Mouse (Mus musculus): ENCODE measurements around the gene Tbrg1. TPM values are rescaled to one million over a fixed set of nuclear protein-coding genes. Genes with fewer than 3 reads are reported as not detected.

Tbrg1 gene
- polyA plus RNA-seq (2014; fragmentation: Nextera tagmentation; extraction: Ambion mirVana) = 161 and 166 TPM in 2 replicates

DNA sequence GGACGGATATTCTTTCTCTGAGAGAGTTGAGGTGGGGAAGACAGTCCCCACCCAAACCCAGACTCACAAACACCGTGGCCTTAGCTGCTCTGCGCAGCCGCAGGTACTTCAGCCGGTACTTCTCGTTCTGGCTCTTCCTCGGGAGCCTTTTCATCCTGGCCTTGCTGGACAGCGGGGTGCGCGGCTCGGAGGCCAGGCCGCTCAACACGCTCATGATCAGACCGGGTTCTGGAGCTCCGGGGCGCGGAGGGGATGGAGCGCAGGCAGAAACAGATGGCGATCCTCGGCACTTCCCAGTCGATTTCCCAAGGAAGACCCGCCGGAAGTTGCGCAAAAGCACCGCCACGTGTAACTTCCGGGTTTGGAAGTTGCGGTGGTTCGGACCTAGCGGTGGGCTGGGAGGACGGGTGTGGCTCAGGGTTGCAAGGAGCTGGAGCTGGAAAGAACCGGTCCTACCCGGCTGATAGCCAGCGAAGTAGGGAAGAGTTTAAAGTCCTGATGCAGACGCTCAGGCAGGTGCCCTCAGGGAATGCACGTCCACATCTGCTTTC, at the start of gene Tbrg1:
TSS of gene Tbrg1 (minus strand) at position 382 of the 551 bp plus-strand sequence.
- Histone ChIP-seq H3K27ac (ENCODE audit: low read length) (peak within 1 kb of the TSS; percentile 85), H3K4me2 (replicated peaks; ENCODE audit: low read depth, low read length) (peak within 1 kb of the TSS; percentile 71), H3K9me3 (ENCODE audit: control insufficient read depth, low read depth, low read length) (no peaks in the 10 kb centered on the region), H3K4me1 (ENCODE audit: control insufficient read depth, insufficient read depth, low read length) (peaks cover 5% of the 10 kb centered on the region; the same call in 1 of the 2 replicates), H3K4me3 (ENCODE audit: low read depth, low read length) (peak within 1 kb of the TSS; percentile 68), H3K27me3 (ENCODE audit: control insufficient read depth, insufficient read depth, low read length) (no peaks in the 10 kb centered on the region), H3K36me3 (ENCODE audit: control insufficient read depth, insufficient read depth, low read length) (peaks cover 23% of the 10 kb centered on the region), H3K9ac (replicated peaks; ENCODE audit: low read depth, low read length) (peak within 1 kb of the TSS; percentile 71)
- peak; percentile 94 for ATAC-seq (ENCODE audit: insufficient number of reproducible peaks, insufficient read depth, low FRiP score, low read depth)
- under 1% methylated on average over 36 of the region's 36 CpGs for WGBS

DNA sequence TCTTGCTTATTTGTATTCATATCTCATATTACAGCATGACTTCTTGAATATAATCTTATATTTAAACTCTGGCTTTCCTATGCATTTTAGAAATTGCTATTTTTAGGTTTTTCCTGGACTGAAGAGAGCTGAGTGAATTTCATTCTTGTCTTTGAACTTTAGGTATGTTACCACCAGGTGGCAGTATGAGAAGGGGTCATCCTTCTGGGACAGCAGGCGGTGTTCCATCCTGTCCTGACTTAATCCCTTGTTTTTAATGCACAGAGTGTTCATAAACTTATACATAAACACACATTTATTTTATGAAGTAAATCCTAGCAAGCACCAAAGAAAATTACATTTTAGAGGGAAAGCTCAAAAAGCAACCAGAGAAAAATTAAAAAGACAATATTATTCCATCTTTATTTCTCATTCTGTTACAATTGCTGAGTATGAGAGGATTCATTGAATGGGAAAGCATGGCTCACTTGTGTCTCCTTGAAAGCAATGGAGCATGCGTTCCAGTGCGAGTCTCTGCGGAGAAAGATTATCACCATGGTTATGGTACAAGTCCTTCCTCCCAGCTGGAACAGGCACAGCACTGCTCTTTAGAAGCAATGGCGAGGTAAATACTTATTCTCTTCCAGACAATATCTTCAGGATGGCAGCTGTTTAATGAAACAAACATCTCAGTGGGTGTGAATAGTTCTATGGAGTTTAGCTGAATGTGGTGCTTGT, 33.0 kb upstream of the Tbrg1 start:
- Histone ChIP-seq H3K4me2 (replicated peaks; ENCODE audit: low read depth, low read length) (no peak overlapping the region), H3K4me3 (ENCODE audit: low read depth, low read length) (no peak overlapping the region), H3K9ac (replicated peaks; ENCODE audit: low read depth, low read length) (no peak overlapping the region), H3K36me3 (ENCODE audit: control insufficient read depth, insufficient read depth, low read length) (no peaks in the 10 kb centered on the region), H3K27me3 (ENCODE audit: control insufficient read depth, insufficient read depth, low read length) (no peaks in the 10 kb centered on the region), H3K27ac (ENCODE audit: low read length) (no peak overlapping the region), H3K9me3 (ENCODE audit: control insufficient read depth, low read depth, low read length) (no peaks in the 10 kb centered on the region), H3K4me1 (ENCODE audit: control insufficient read depth, insufficient read depth, low read length) (no peaks in the 10 kb centered on the region)
- ATAC-seq (ENCODE audit: insufficient number of reproducible peaks, insufficient read depth, low FRiP score, low read depth) = no peak
- WGBS = 66% methylated on average over 5 of the region's 5 CpGs

DNA sequence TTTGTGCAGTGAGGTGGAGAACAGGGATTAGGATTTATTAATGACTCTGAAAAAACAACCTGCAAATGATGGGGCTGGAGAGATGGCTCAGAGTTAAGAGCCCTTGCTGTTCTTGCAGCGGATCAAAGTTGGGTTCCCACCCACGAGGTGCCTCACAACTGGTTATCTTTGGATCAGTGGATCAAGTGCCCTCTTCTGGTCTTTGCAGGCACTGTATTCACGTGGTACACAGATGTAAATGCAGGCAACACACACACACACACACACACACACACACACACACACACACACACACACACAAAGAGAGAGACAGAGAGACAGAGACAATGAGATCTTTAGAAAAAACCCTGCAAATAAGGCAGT, 30.8 kb upstream of the Tbrg1 start:
- no peak overlapping the region for H3K4me2 ChIP-seq (replicated peaks; ENCODE audit: low read depth, low read length)
- H3K27me3 ChIP-seq (ENCODE audit: control insufficient read depth, insufficient read depth, low read length) = no peaks in the 10 kb centered on the region
- H3K9me3 ChIP-seq (ENCODE audit: control insufficient read depth, low read depth, low read length) = no peaks in the 10 kb centered on the region
- H3K9ac ChIP-seq (replicated peaks; ENCODE audit: low read depth, low read length) = no peak overlapping the region
- H3K4me1 ChIP-seq (ENCODE audit: control insufficient read depth, insufficient read depth, low read length) = no peaks in the 10 kb centered on the region
- no peak for ATAC-seq (ENCODE audit: insufficient number of reproducible peaks, insufficient read depth, low FRiP score, low read depth)
- no peak overlapping the region for H3K4me3 ChIP-seq (ENCODE audit: low read depth, low read length)
- no peak overlapping the region for H3K27ac ChIP-seq (ENCODE audit: low read length)
- WGBS = 38% methylated on average over 3 of the region's 3 CpGs
- no peaks in the 10 kb centered on the region for H3K36me3 ChIP-seq (ENCODE audit: control insufficient read depth, insufficient read depth, low read length)

DNA sequence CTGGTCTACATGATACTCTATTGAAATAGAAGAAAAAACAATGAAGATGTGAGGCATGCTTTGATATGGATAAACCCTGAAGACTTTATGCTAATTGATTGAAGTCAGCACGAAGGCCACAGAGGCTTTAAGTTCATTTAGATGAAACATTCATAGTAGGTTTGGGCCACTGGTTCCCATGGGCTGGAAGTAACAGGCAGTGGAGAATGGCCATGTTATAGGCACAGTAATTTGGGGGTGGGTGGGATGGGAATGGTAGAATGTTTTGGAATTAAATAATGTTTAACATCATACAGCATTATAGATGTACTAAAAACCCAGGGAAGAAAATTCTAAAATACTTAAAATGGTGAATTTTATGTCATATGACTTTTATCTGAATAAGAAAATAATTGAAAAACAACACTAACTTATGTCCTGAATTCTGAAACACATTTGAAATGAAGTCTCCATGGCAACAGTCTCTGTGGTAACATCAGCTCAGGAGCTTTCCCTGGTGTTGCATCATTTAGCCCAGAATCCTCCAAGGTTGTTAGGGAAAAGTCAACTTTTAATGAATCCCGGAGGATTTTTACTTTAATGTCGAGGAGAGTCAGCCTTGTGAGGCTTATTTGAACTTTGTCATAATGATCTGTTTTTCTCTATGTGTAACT, 30.3 kb upstream of the Tbrg1 start:
- Histone ChIP-seq H3K4me3 (ENCODE audit: low read depth, low read length) (no peak overlapping the region), H3K9ac (replicated peaks; ENCODE audit: low read depth, low read length) (no peak overlapping the region), H3K4me1 (ENCODE audit: control insufficient read depth, insufficient read depth, low read length) (no peaks in the 10 kb centered on the region), H3K36me3 (ENCODE audit: control insufficient read depth, insufficient read depth, low read length) (no peaks in the 10 kb centered on the region), H3K27me3 (ENCODE audit: control insufficient read depth, insufficient read depth, low read length) (no peaks in the 10 kb centered on the region), H3K4me2 (replicated peaks; ENCODE audit: low read depth, low read length) (no peak overlapping the region), H3K27ac (ENCODE audit: low read length) (no peak overlapping the region), H3K9me3 (ENCODE audit: control insufficient read depth, low read depth, low read length) (no peaks in the 10 kb centered on the region)
- WGBS = 85% methylated on average over 3 of the region's 3 CpGs
- ATAC-seq (ENCODE audit: insufficient number of reproducible peaks, insufficient read depth, low FRiP score, low read depth) = no peak

DNA sequence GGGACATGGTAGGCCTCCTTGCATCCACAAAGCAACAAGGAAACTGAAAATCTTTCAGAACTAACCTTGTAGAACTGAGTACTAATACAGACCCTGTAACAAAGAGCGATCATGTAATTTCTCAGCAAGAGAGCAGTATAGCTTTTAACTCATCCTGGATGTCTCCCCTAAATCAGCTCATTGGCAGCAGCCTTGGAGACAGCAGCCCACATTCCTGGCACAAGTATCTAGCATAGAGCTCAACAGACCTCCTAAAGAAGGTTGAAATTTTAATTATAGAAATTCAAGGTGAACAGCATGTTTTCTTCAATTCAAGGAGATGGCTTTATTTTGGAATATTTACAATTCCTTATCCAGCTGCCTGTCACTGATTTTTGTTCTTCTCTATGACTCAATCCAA, 24.0 kb upstream of the Tbrg1 start:
- H3K27ac ChIP-seq (ENCODE audit: low read length) = no peak overlapping the region
- no peak for ATAC-seq (ENCODE audit: insufficient number of reproducible peaks, insufficient read depth, low FRiP score, low read depth)
- H3K4me1 ChIP-seq (ENCODE audit: control insufficient read depth, insufficient read depth, low read length) = no peaks in the 10 kb centered on the region
- 78% methylated on average over 1 of the region's 1 CpGs for WGBS
- no peak overlapping the region for H3K4me2 ChIP-seq (replicated peaks; ENCODE audit: low read depth, low read length)
- H3K9ac ChIP-seq (replicated peaks; ENCODE audit: low read depth, low read length) = no peak overlapping the region
- H3K27me3 ChIP-seq (ENCODE audit: control insufficient read depth, insufficient read depth, low read length) = no peaks in the 10 kb centered on the region
- H3K9me3 ChIP-seq (ENCODE audit: control insufficient read depth, low read depth, low read length) = no peaks in the 10 kb centered on the region
- H3K4me3 ChIP-seq (ENCODE audit: low read depth, low read length) = no peak overlapping the region
- H3K36me3 ChIP-seq (ENCODE audit: control insufficient read depth, insufficient read depth, low read length) = no peaks in the 10 kb centered on the region

DNA sequence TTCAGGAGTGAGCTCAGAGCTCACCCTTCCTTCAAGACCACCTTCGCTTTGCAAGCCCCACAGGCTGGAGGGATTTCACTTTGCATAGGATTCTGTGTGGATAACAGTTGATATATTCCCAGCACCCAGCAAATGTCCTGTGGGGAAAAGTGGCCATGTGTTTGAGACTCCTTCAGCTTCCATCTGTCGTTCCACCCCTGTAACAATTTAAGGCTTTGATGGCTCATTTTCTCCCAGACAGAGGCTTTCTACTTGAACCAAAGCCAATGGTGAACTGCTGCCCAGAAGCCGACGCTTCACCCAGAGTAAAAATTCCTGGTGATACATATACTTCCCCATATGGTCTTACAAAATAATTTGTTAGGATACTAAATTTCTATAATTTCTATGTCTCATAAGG, 18.2 kb upstream of the Tbrg1 start:
- H3K27me3 ChIP-seq (ENCODE audit: control insufficient read depth, insufficient read depth, low read length) = no peaks in the 10 kb centered on the region
- H3K36me3 ChIP-seq (ENCODE audit: control insufficient read depth, insufficient read depth, low read length) = no peaks in the 10 kb centered on the region
- ATAC-seq (ENCODE audit: insufficient number of reproducible peaks, insufficient read depth, low FRiP score, low read depth) = no peak
- H3K4me3 ChIP-seq (ENCODE audit: low read depth, low read length) = no peak overlapping the region
- H3K9ac ChIP-seq (replicated peaks; ENCODE audit: low read depth, low read length) = no peak overlapping the region
- H3K27ac ChIP-seq (ENCODE audit: low read length) = no peak overlapping the region
- H3K4me2 ChIP-seq (replicated peaks; ENCODE audit: low read depth, low read length) = no peak overlapping the region
- H3K9me3 ChIP-seq (ENCODE audit: control insufficient read depth, low read depth, low read length) = no peaks in the 10 kb centered on the region
- 75% methylated on average over 4 of the region's 4 CpGs for WGBS
- no peaks in the 10 kb centered on the region for H3K4me1 ChIP-seq (ENCODE audit: control insufficient read depth, insufficient read depth, low read length)

DNA sequence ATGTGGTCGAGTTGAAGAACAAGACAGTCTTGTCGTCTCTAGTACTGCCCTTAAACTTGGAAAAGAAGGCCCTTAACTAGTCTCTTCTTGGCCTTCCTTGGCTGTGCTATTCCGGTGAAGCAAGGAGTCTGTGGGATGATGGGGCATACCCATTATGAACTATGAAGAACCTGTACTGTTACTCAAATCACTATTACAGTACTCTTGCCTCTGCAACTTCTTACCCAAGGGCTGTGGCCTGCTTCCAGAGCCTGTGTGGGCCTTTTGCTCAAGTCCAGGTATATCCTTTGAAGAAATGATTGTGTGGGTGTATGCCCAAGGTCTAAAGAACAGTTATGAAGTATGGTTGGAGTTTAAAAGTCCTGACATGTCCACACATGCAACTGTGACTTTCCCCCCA, 13.1 kb upstream of the Tbrg1 start:
- H3K27ac ChIP-seq (ENCODE audit: low read length) = no peak overlapping the region
- no peak for ATAC-seq (ENCODE audit: insufficient number of reproducible peaks, insufficient read depth, low FRiP score, low read depth)
- 83% methylated on average over 3 of the region's 3 CpGs for WGBS

DNA sequence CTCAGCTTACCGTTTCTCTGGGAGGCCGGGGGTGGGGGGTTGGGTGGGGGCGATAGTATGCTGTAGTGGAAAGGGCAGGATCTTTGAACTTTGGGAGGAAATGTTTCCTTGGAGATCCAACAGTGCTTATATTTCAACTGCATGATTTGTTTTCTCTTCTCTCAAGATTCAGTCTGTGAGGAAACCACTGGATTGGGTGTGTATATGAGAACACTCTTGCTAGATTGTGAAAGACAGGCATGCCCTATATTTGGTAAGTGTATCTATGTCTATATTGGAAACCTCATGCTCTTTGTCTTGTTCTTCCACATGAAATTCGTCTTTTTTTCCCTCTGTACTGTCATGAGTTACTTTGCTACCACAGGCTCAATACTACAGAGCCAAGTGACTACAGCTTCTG, 12.6 kb upstream of the Tbrg1 start:
- Histone ChIP-seq H3K27ac (ENCODE audit: low read length) (no peak overlapping the region), H3K4me1 (ENCODE audit: control insufficient read depth, insufficient read depth, low read length) (no peaks in the 10 kb centered on the region), H3K36me3 (ENCODE audit: control insufficient read depth, insufficient read depth, low read length) (no peaks in the 10 kb centered on the region), H3K4me2 (replicated peaks; ENCODE audit: low read depth, low read length) (no peak overlapping the region), H3K4me3 (ENCODE audit: low read depth, low read length) (no peak overlapping the region), H3K27me3 (ENCODE audit: control insufficient read depth, insufficient read depth, low read length) (no peaks in the 10 kb centered on the region), H3K9ac (replicated peaks; ENCODE audit: low read depth, low read length) (no peak overlapping the region), H3K9me3 (ENCODE audit: control insufficient read depth, low read depth, low read length) (no peaks in the 10 kb centered on the region)
- no peak for ATAC-seq (ENCODE audit: insufficient number of reproducible peaks, insufficient read depth, low FRiP score, low read depth)
- 59% methylated on average over 4 of the region's 4 CpGs for WGBS

More for the DNA sequence above, 13.1 kb upstream of the Tbrg1 start:
- Histone ChIP-seq H3K27me3 (ENCODE audit: control insufficient read depth, insufficient read depth, low read length) (no peaks in the 10 kb centered on the region), H3K4me1 (ENCODE audit: control insufficient read depth, insufficient read depth, low read length) (no peaks in the 10 kb centered on the region), H3K36me3 (ENCODE audit: control insufficient read depth, insufficient read depth, low read length) (no peaks in the 10 kb centered on the region), H3K9me3 (ENCODE audit: control insufficient read depth, low read depth, low read length) (no peaks in the 10 kb centered on the region), H3K9ac (replicated peaks; ENCODE audit: low read depth, low read length) (no peak overlapping the region), H3K4me3 (ENCODE audit: low read depth, low read length) (no peak overlapping the region), H3K4me2 (replicated peaks; ENCODE audit: low read depth, low read length) (no peak overlapping the region)
